Mouse (Mus musculus) CH12.LX (cell line): ENCODE data around the gene Caprin1. TPM values are rescaled to one million over a fixed set of nuclear protein-coding genes. Genes with fewer than 3 reads are reported as not detected.

ENCODE experiments used
- DNase-seq: peaks from one replicate; pipeline ENCODE4 v3.0.0-alpha.2; 2013; ENCODE audit errors: extremely low read depth
- H3K27ac ChIP-seq: 2 replicates; pipeline ENCODE4 v1.5.1; 2012; ENCODE audit warnings: low read depth, mild to moderate bottlenecking, control low read depth, moderate library complexity; ENCODE audit not compliant: insufficient read depth
- H3K27me3 ChIP-seq: replicated peaks from 2 replicates; pipeline ENCODE3; 2012; ENCODE audit warnings: inconsistent platforms
- H3K36me3 ChIP-seq, 2 experiments: replicated peaks in 1 of 2; 2 replicates each; pipeline versions ENCODE3 to v1.6.1; 2012; ENCODE audit warnings: inconsistent platforms in 1 of 2, low read length in 1 of 2, mild to moderate bottlenecking in 1 of 2, mixed read lengths in 1 of 2, moderate library complexity in 1 of 2; ENCODE audit not compliant: control insufficient read depth in 1 of 2, insufficient read depth in 1 of 2
- H3K4me1 ChIP-seq, 2 experiments: 2 replicates each; pipeline ENCODE4 v1.6.1; 2012; ENCODE audit warnings: inconsistent platforms in 1 of 2, moderate library complexity in 1 of 2; ENCODE audit not compliant: insufficient read depth in 2 of 2, control insufficient read depth in 1 of 2
- H3K4me2 ChIP-seq: 2 replicates; pipeline ENCODE4 v1.6.1; 2012; ENCODE audit warnings: low read depth, mild to moderate bottlenecking, control low read depth; ENCODE audit not compliant: poor library complexity, insufficient read depth, severe bottlenecking
- H3K4me3 ChIP-seq, 3 experiments: fragments of 150-350 bp in 1 of 3; sonication (generic) in 1 of 3; replicated peaks in 1 of 3; 2 replicates each; pipeline versions ENCODE3 to v1.5.1; 2011 to 2012; ENCODE audit warnings: low read depth in 2 of 3, low read length in 2 of 3, mild to moderate bottlenecking in 2 of 3, moderate library complexity in 2 of 3, control low read depth in 1 of 3, improper control_type of control experiment in 1 of 3, inconsistent platforms in 1 of 3, mixed read lengths in 1 of 3; ENCODE audit not compliant: poor library complexity in 1 of 3
- H3K79me2 ChIP-seq: replicated peaks from 2 replicates; pipeline ENCODE4 v1.6.1; 2012; ENCODE audit warnings: mild to moderate bottlenecking, moderate library complexity; ENCODE audit not compliant: control insufficient read depth, poor library complexity, insufficient read depth, severe bottlenecking; ENCODE audit errors: extremely low read depth
- H3K9ac ChIP-seq: 2 replicates; pipeline ENCODE4 v1.6.1; 2012; ENCODE audit warnings: low read depth, mild to moderate bottlenecking, control low read depth, moderate library complexity; ENCODE audit not compliant: insufficient read depth
- H3K9me3 ChIP-seq: replicated peaks from 2 replicates; pipeline ENCODE3; 2012; ENCODE audit warnings: low read length, inconsistent platforms, mixed read lengths
- BHLHE40 ChIP-seq: IDR thresholded peaks from 2 replicates; pipeline ENCODE4 v1.6.1; 2011; ENCODE audit warnings: mild to moderate bottlenecking, low read depth, low read length, improper control_type of control experiment
- CHD1 ChIP-seq: IDR thresholded peaks from 2 replicates; pipeline ENCODE4 v1.6.1; 2012; ENCODE audit warnings: low read depth, low read length, improper control_type of control experiment, inconsistent platforms
- CHD2 ChIP-seq: IDR thresholded peaks from 2 replicates; pipeline ENCODE4 v1.6.1; 2011; ENCODE audit warnings: low read length, improper control_type of control experiment
- ETS1 ChIP-seq: conservative IDR thresholded peaks from 2 replicates; pipeline ENCODE4 v1.6.1; 2012; ENCODE audit warnings: low read depth, mild to moderate bottlenecking, inconsistent platforms, low read length, improper control_type of control experiment, moderate library complexity
- IRF4 ChIP-seq: IDR thresholded peaks from 2 replicates; pipeline ENCODE4 v1.6.1; 2014; ENCODE audit warnings: low read depth, mild to moderate bottlenecking, inconsistent platforms, low read length, improper control_type of control experiment
- JUND ChIP-seq: conservative IDR thresholded peaks from 2 replicates; pipeline ENCODE4 v1.6.1; 2011; ENCODE audit warnings: low read depth, low read length, improper control_type of control experiment
- MAFK ChIP-seq: IDR thresholded peaks from 2 replicates; pipeline ENCODE4 v1.6.1; 2011; ENCODE audit warnings: low read length, improper control_type of control experiment; ENCODE audit not compliant: insufficient replicate concordance
- MAX ChIP-seq: IDR thresholded peaks from 2 replicates; pipeline ENCODE4 v1.6.1; 2011; ENCODE audit warnings: low read length, improper control_type of control experiment
- MYC ChIP-seq: IDR thresholded peaks from 2 replicates; pipeline ENCODE4 v1.6.1; 2011; ENCODE audit warnings: low read depth, mild to moderate bottlenecking, improper control_type of control experiment, low read length
- NELFE ChIP-seq: IDR thresholded peaks from 2 replicates; pipeline ENCODE4 v1.6.1; 2011; ENCODE audit warnings: low read depth, low read length, improper control_type of control experiment
- POLR2AphosphoS2 ChIP-seq: IDR thresholded peaks from 2 replicates; pipeline ENCODE4 v1.6.1; 2011; ENCODE audit warnings: low read depth, low read length, improper control_type of control experiment
- UBTF ChIP-seq: IDR thresholded peaks from 2 replicates; pipeline ENCODE4 v1.6.1; 2012; ENCODE audit warnings: low read depth, mild to moderate bottlenecking, inconsistent platforms, low read length, improper control_type of control experiment, moderate library complexity
- ZMIZ1 ChIP-seq: IDR thresholded peaks from 2 replicates; pipeline ENCODE4 v1.6.1; 2012; ENCODE audit warnings: low read depth, mild to moderate bottlenecking, inconsistent platforms, low read length, improper control_type of control experiment
- dilution Hi-C: fragments of 300-500 bp; cut with MboI; formaldehyde crosslinking; loops from 2 replicates; pipeline ENCODE4 v1.14.3; 2020; ENCODE audit warnings: low sequenced_read_pairs; ENCODE audit not compliant: extremely low pct_unique_long_range_greater_than_20kb, extremely low pct_ligation_motif_present
- in situ Hi-C: fragments of 300-500 bp; cut with MboI; formaldehyde crosslinking; loops from 3 replicates; pipeline ENCODE4 v1.14.3; 2019; ENCODE audit warnings: low sequenced_read_pairs, low pct_ligation_motif_present, low pct_unique_long_range_greater_than_20kb, mixed read lengths
- polyA plus RNA-seq: library from polyadenylated mRNA; unstranded; fragments of >175 nt; gene quantifications from 2 replicates; pipeline ENCODE4 v1.2.1, GENCODE M21; 2012; ENCODE audit warnings: low read depth; ENCODE audit not compliant: insufficient read length
- total RNA-seq, 2 experiments: library from RNA; depleted of rRNA; stranded (reverse); fragments of 300-350 nt in 1 of 2; fragments of >200 nt in 1 of 2; gene quantifications; 2 replicates each; pipeline ENCODE4 v1.2.3; 2012 to 2014

The Caprin1 gene
- total and polyA plus RNA-seq, 3 experiments, result 217 to 514 (median 410) TPM

DNA sequence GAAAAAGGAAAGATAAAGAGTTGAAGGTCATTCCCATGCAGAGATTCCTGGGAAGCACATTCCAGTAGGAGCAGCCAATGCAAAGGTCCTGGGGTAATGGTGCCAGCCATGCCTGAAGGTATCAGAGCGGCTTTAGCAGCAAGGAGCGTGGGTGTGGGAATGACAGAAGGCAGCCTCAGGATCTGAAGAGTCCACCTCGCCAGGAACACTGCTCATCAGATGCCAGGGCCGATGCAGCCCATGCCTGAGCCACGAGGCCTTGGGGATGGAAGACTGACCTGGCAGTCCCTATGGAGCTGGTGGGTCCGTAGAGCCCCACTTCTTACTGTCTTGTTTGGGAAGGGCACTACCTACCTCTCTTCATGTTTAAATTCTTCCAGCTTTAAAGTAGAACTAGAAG is 45.7 kb downstream of the Caprin1 start:
- Histone ChIP-seq H3K36me3 (peaks cover 67 to 95% of the 10 kb centered on the region in 2 experiments), H3K4me3 (no peak overlapping the region), H3K9me3 (no peaks in the 10 kb centered on the region), H3K27ac (no peak overlapping the region), H3K4me2 (no peak overlapping the region), H3K79me2 (peaks cover 7% of the 10 kb centered on the region), H3K27me3 (no peaks in the 10 kb centered on the region), H3K4me1 (peaks cover 0 to 6% of the 10 kb centered on the region in 2 experiments; a peak in 1 of 4 replicates), H3K9ac (no peak overlapping the region)
- in situ Hi-C loops, result no loop called here
- TF ChIP-seq CHD1, result no peak
- no peak for TF ChIP-seq MYC
- no peak for TF ChIP-seq MAX
- no peak for TF ChIP-seq ETS1
- no peak for TF ChIP-seq ZMIZ1
- TF ChIP-seq UBTF, result no peak
- no peak for DNase-seq
- dilution Hi-C loops, result no loop called here

DNA sequence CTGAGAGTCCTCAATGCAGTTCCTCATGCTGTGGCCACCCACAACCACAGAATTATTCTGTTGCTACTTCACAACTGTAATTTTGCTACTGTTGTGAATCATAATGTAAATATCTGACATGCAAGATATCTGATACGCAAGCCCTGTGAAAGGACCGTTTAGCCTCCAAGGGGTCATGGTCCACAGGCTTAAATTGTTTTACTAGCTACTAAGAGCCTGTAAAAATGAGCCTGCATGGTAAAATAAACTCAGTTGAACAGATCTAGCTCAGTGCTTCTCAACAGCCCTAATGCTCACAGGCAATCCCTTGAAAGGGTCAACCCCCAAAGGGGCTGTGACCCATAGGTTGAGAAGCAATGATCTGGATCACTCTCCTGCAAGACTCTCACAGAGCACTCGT is 48.4 kb downstream of the Caprin1 start:
- DNase-seq, result no peak
- peaks cover 62 to 95% of the 10 kb centered on the region in 2 experiments for H3K36me3 ChIP-seq
- H3K4me1 ChIP-seq, result no peaks in the 10 kb centered on the region
- no peak overlapping the region for H3K27ac ChIP-seq
- no peaks in the 10 kb centered on the region for H3K9me3 ChIP-seq
- in situ Hi-C loops (loop anchor here (10.0 kb wide), 1 partner anchor 256 kb away; no protein-coding TSS in a partner anchor), dilution Hi-C loops (no loop called here)
- no peaks in the 10 kb centered on the region for H3K79me2 ChIP-seq
- H3K27me3 ChIP-seq, result no peaks in the 10 kb centered on the region
- H3K4me3 ChIP-seq, result no peak overlapping the region
- H3K9ac ChIP-seq, result no peak overlapping the region
- TF ChIP-seq JUND (no peak), ETS1 (no peak)
- H3K4me2 ChIP-seq, result no peak overlapping the region

DNA sequence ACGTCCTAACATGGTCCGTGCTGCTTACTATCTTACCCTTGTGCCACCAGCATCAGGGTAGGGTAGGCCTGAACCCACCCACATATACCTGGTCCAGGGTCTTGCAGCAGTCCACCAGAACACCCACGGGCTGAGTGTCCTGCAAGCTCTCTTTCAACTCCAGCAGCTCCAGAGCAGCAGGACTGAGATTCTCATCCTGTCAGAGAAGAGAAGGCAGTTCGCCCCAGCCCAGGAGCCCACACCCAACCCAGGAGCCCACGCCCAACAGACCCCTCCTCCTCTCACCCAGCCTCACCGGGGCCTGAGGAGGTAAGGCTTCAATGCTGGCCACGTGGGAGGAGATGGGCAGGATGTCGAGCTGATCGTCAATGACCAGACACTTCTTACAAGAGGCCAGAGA is 49.6 kb downstream of the Caprin1 start:
- H3K4me1 ChIP-seq, result no peaks in the 10 kb centered on the region
- no peak overlapping the region for H3K9ac ChIP-seq
- no peak for TF ChIP-seq POLR2AphosphoS2
- TF ChIP-seq BHLHE40, result no peak
- no peak for TF ChIP-seq CHD2
- no peak for TF ChIP-seq IRF4
- TF ChIP-seq MAFK, result no peak
- TF ChIP-seq NELFE, result no peak
- TF ChIP-seq, all 38 proteins: peak for 0
- Histone ChIP-seq H3K36me3 (peaks cover 65 to 95% of the 10 kb centered on the region in 2 experiments), H3K79me2 (no peaks in the 10 kb centered on the region), H3K27ac (no peak overlapping the region), H3K27me3 (no peaks in the 10 kb centered on the region), H3K4me2 (no peak overlapping the region), H3K9me3 (no peaks in the 10 kb centered on the region), H3K4me3 (no peak overlapping the region)
- dilution Hi-C loops, result no loop called here
- no peak for DNase-seq
- in situ Hi-C loops, result loop anchor here (10.0 kb wide), 1 partner anchor 257 kb away; no protein-coding TSS in a partner anchor
